Mouse (Mus musculus): ENCODE data around the gene Gm906.
"Not testable (repeated sequence)": the region's sequence is repeated elsewhere in the genome, so short reads cannot be mapped to it uniquely, and the experiment has no call there.

Gene Gm906

GRCm38 (mm10) chr13:50250208-50250607 lies at the start of gene Gm906:
Gm906 (minus strand) TSS chr13:50250308.
- not testable (repeated sequence) for DNase-seq (ENCODE audit: low spot score in 2 of 2)

- DNase-seq (ENCODE audit: low spot score in 2 of 2), result not testable (repeated sequence)
Measured at GRCm38 (mm10) chr13:50283308-50283707, 33.2 kb upstream of the Gm906 start.

GRCm38 (mm10) chr13:50236487-50236886 lies 13.6 kb downstream of the Gm906 start:
- no peak for DNase-seq (ENCODE audit: low spot score in 2 of 2)

GRCm38 (mm10) chr13:50211842-50212241 lies 38.3 kb downstream of the Gm906 start:
- not testable (repeated sequence) for DNase-seq (ENCODE audit: low spot score in 2 of 2)

GRCm38 (mm10) chr13:50210191-50210590 lies 39.9 kb downstream of the Gm906 start:
- not testable (repeated sequence) for DNase-seq (ENCODE audit: low spot score in 2 of 2)

- not testable (repeated sequence) for DNase-seq (ENCODE audit: low spot score in 2 of 2)
Measured at GRCm38 (mm10) chr13:50209651-50210050, 40.5 kb downstream of the Gm906 start.

- no peak for DNase-seq (ENCODE audit: low spot score in 2 of 2)
Measured at GRCm38 (mm10) chr13:50207966-50208365, 42.1 kb downstream of the Gm906 start.

- DNase-seq (ENCODE audit: low spot score in 2 of 2), result not testable (repeated sequence)
Measured at GRCm38 (mm10) chr13:50196831-50197230, 53.3 kb downstream of the Gm906 start.
